Mouse (Mus musculus): Measurements from ENCODE around the gene Adar. TPM values are rescaled to one million over a fixed set of nuclear protein-coding genes. Genes with fewer than 3 reads are reported as not detected.

Adar gene
- polyA plus RNA-seq, 1 experiment from 2014 or later, result 15.1 TPM

GRCm38 (mm10) chr3:89696152-89696821 lies 18.5 kb upstream of the Adar start:
- Histone ChIP-seq H3K4me1 (replicated peaks; ENCODE audit: control insufficient read depth, insufficient read depth, low read length) (no peaks in the 10 kb centered on the region), H3K36me3 (ENCODE audit: control insufficient read depth, insufficient read depth, low read length) (no peaks in the 10 kb centered on the region), H3K9ac (ENCODE audit: low read depth, low read length) (no peak overlapping the region), H3K27me3 (ENCODE audit: control insufficient read depth, insufficient read depth, low read length) (no peaks in the 10 kb centered on the region), H3K27ac (ENCODE audit: low read depth, low read length) (no peak overlapping the region), H3K4me2 (replicated peaks; ENCODE audit: low read depth, low read length) (no peak overlapping the region), H3K4me3 (ENCODE audit: low read depth, low read length) (no peak overlapping the region), H3K9me3 (ENCODE audit: control insufficient read depth, low read length) (no peaks in the 10 kb centered on the region)
- DNase-seq (ENCODE audit: low spot score) (no peak), ATAC-seq (ENCODE audit: low FRiP score) (no peak)
- WGBS, result 77% methylated on average over 12 of the region's 12 CpGs

- H3K4me1 ChIP-seq (replicated peaks; ENCODE audit: control insufficient read depth, insufficient read depth, low read length), result no peaks in the 10 kb centered on the region
- H3K9ac ChIP-seq (ENCODE audit: low read depth, low read length), result no peak overlapping the region
- H3K27ac ChIP-seq (ENCODE audit: low read depth, low read length), result no peak overlapping the region
- H3K9me3 ChIP-seq (ENCODE audit: control insufficient read depth, low read length), result no peaks in the 10 kb centered on the region
- no peak overlapping the region for H3K4me3 ChIP-seq (ENCODE audit: low read depth, low read length)
- no peak for ATAC-seq (ENCODE audit: low FRiP score)
- no peak for DNase-seq (ENCODE audit: low spot score)
- H3K4me2 ChIP-seq (replicated peaks; ENCODE audit: low read depth, low read length), result no peak overlapping the region
- H3K36me3 ChIP-seq (ENCODE audit: control insufficient read depth, insufficient read depth, low read length), result no peaks in the 10 kb centered on the region
- H3K27me3 ChIP-seq (ENCODE audit: control insufficient read depth, insufficient read depth, low read length), result no peaks in the 10 kb centered on the region
- WGBS, result 96% methylated on average over 1 of the region's 1 CpGs
Measured at GRCm38 (mm10) chr3:89698958-89699357, 15.9 kb upstream of the Adar start.

GRCm38 (mm10) chr3:89700461-89700860 lies 14.4 kb upstream of the Adar start:
- DNase-seq (ENCODE audit: low spot score), result no peak
- Histone ChIP-seq H3K4me3 (ENCODE audit: low read depth, low read length) (no peak overlapping the region), H3K36me3 (ENCODE audit: control insufficient read depth, insufficient read depth, low read length) (no peaks in the 10 kb centered on the region), H3K27me3 (ENCODE audit: control insufficient read depth, insufficient read depth, low read length) (no peaks in the 10 kb centered on the region), H3K9ac (ENCODE audit: low read depth, low read length) (no peak overlapping the region), H3K9me3 (ENCODE audit: control insufficient read depth, low read length) (no peaks in the 10 kb centered on the region), H3K4me1 (replicated peaks; ENCODE audit: control insufficient read depth, insufficient read depth, low read length) (no peaks in the 10 kb centered on the region), H3K27ac (ENCODE audit: low read depth, low read length) (no peak overlapping the region), H3K4me2 (replicated peaks; ENCODE audit: low read depth, low read length) (no peak overlapping the region)
- no peak for ATAC-seq (ENCODE audit: low FRiP score)
- 67% methylated on average over 11 of the region's 11 CpGs for WGBS

GRCm38 (mm10) chr3:89703596-89703995 lies 11.2 kb upstream of the Adar start:
- H3K4me1 ChIP-seq (replicated peaks; ENCODE audit: control insufficient read depth, insufficient read depth, low read length), result no peaks in the 10 kb centered on the region
- no peak overlapping the region for H3K27ac ChIP-seq (ENCODE audit: low read depth, low read length)
- no peaks in the 10 kb centered on the region for H3K36me3 ChIP-seq (ENCODE audit: control insufficient read depth, insufficient read depth, low read length)
- no peaks in the 10 kb centered on the region for H3K27me3 ChIP-seq (ENCODE audit: control insufficient read depth, insufficient read depth, low read length)
- H3K4me3 ChIP-seq (ENCODE audit: low read depth, low read length), result no peak overlapping the region
- DNase-seq (ENCODE audit: low spot score) (no peak), ATAC-seq (ENCODE audit: low FRiP score) (no peak)
- no peaks in the 10 kb centered on the region for H3K9me3 ChIP-seq (ENCODE audit: control insufficient read depth, low read length)
- no peak overlapping the region for H3K4me2 ChIP-seq (replicated peaks; ENCODE audit: low read depth, low read length)
- H3K9ac ChIP-seq (ENCODE audit: low read depth, low read length), result no peak overlapping the region
- 59% methylated on average over 3 of the region's 3 CpGs for WGBS

- Histone ChIP-seq H3K4me1 (replicated peaks; ENCODE audit: control insufficient read depth, insufficient read depth, low read length) (no peaks in the 10 kb centered on the region), H3K9me3 (ENCODE audit: control insufficient read depth, low read length) (no peaks in the 10 kb centered on the region), H3K27me3 (ENCODE audit: control insufficient read depth, insufficient read depth, low read length) (no peaks in the 10 kb centered on the region), H3K27ac (ENCODE audit: low read depth, low read length) (no peak overlapping the region), H3K36me3 (ENCODE audit: control insufficient read depth, insufficient read depth, low read length) (no peaks in the 10 kb centered on the region), H3K4me3 (ENCODE audit: low read depth, low read length) (no peak overlapping the region), H3K9ac (ENCODE audit: low read depth, low read length) (no peak overlapping the region), H3K4me2 (replicated peaks; ENCODE audit: low read depth, low read length) (no peak overlapping the region)
- ATAC-seq (ENCODE audit: low FRiP score) (no peak), DNase-seq (ENCODE audit: low spot score) (no peak)
- 85% methylated on average over 6 of the region's 6 CpGs for WGBS
Measured at GRCm38 (mm10) chr3:89704064-89704463, 10.8 kb upstream of the Adar start.

GRCm38 (mm10) chr3:89715207-89715966 lies 565 bp downstream of the Adar start:
- Histone ChIP-seq H3K27me3 (ENCODE audit: control insufficient read depth, insufficient read depth, low read length) (no peaks in the 10 kb centered on the region), H3K4me3 (ENCODE audit: low read depth, low read length) (peak overlapping the region; percentile 98), H3K36me3 (ENCODE audit: control insufficient read depth, insufficient read depth, low read length) (no peaks in the 10 kb centered on the region), H3K9ac (ENCODE audit: low read depth, low read length) (peak overlapping the region; percentile 90), H3K9me3 (ENCODE audit: control insufficient read depth, low read length) (no peaks in the 10 kb centered on the region), H3K4me2 (replicated peaks; ENCODE audit: low read depth, low read length) (peak overlapping the region; percentile 86), H3K4me1 (replicated peaks; ENCODE audit: control insufficient read depth, insufficient read depth, low read length) (0 out of 2 replicates have a peak, but pooled peaks cover 2% of the 10 kb centered on the region), H3K27ac (ENCODE audit: low read depth, low read length) (peak overlapping the region; percentile 71)
- 3% methylated on average over 54 of the region's 59 CpGs for WGBS
- DNase-seq (ENCODE audit: low spot score), result peak; percentile 57
- peak; percentile 71 for ATAC-seq (ENCODE audit: low FRiP score)

GRCm38 (mm10) chr3:89715967-89716256 lies 1.1 kb downstream of the Adar start:
- no peak for ATAC-seq (ENCODE audit: low FRiP score)
- Histone ChIP-seq H3K9me3 (ENCODE audit: control insufficient read depth, low read length) (no peaks in the 10 kb centered on the region), H3K9ac (ENCODE audit: low read depth, low read length) (peak overlapping the region; percentile 90), H3K4me1 (replicated peaks; ENCODE audit: control insufficient read depth, insufficient read depth, low read length) (0 out of 2 replicates have a peak, but pooled peaks cover 2% of the 10 kb centered on the region), H3K4me2 (replicated peaks; ENCODE audit: low read depth, low read length) (peak overlapping the region; percentile 86), H3K27me3 (ENCODE audit: control insufficient read depth, insufficient read depth, low read length) (no peaks in the 10 kb centered on the region), H3K27ac (ENCODE audit: low read depth, low read length) (no peak overlapping the region), H3K36me3 (ENCODE audit: control insufficient read depth, insufficient read depth, low read length) (no peaks in the 10 kb centered on the region), H3K4me3 (ENCODE audit: low read depth, low read length) (peak overlapping the region; percentile 98)
- 70% methylated on average over 6 of the region's 6 CpGs for WGBS
- no peak for DNase-seq (ENCODE audit: low spot score)

GRCm38 (mm10) chr3:89722032-89722431 lies 7.2 kb downstream of the Adar start:
- Histone ChIP-seq H3K4me2 (replicated peaks; ENCODE audit: low read depth, low read length) (no peak overlapping the region), H3K36me3 (ENCODE audit: control insufficient read depth, insufficient read depth, low read length) (no peaks in the 10 kb centered on the region), H3K27ac (ENCODE audit: low read depth, low read length) (no peak overlapping the region), H3K9me3 (ENCODE audit: control insufficient read depth, low read length) (no peaks in the 10 kb centered on the region), H3K4me1 (replicated peaks; ENCODE audit: control insufficient read depth, insufficient read depth, low read length) (no peaks in the 10 kb centered on the region), H3K4me3 (ENCODE audit: low read depth, low read length) (no peak overlapping the region), H3K27me3 (ENCODE audit: control insufficient read depth, insufficient read depth, low read length) (no peaks in the 10 kb centered on the region), H3K9ac (ENCODE audit: low read depth, low read length) (no peak overlapping the region)
- ATAC-seq (ENCODE audit: low FRiP score) (no peak), DNase-seq (ENCODE audit: low spot score) (no peak)
